Mouse (Mus musculus) inflammation-experienced regulatory T-cells, adult 16 weeks (primary cell): ENCODE results near the gene Bag6. TPM values are rescaled to one million over a fixed set of nuclear protein-coding genes. Genes with fewer than 3 reads are reported as not detected.

ENCODE experiments used
- polyA plus RNA-seq: library from polyadenylated mRNA; unstranded; fragments of 100-300 nt; shearing (Covaris generic); gene quantifications from one replicate; pipeline ENCODE4 v1.2.1, GENCODE M21; 2017

Bag6 gene
- polyA plus RNA-seq, 1 experiment from 2014 or later: 48.9 TPM

Other genes starting within 250 kb of the Bag6 start
- gene C2, start 236.9 kb upstream of the Bag6 start, polyA plus RNA-seq: 3.3 TPM
- 45.6 TPM for gene Ehmt2, start 236.7 kb upstream of the Bag6 start, polyA plus RNA-seq
- gene Slc44a4, start 220.7 kb upstream of the Bag6 start, polyA plus RNA-seq: not detected
- 107 TPM for gene Neu1, start 203.9 kb upstream of the Bag6 start, polyA plus RNA-seq
- 15.1 TPM for gene Hspa1b, start 175.9 kb upstream of the Bag6 start, polyA plus RNA-seq
- not detected for gene Gm20481, start 165.3 kb upstream of the Bag6 start, polyA plus RNA-seq
- 4.3 TPM for gene Hspa1a, start 163.0 kb upstream of the Bag6 start, polyA plus RNA-seq
- gene Hspa1l, start 162.5 kb upstream of the Bag6 start, polyA plus RNA-seq: 0.13 TPM
- 60.3 TPM for gene Lsm2, start 153.3 kb upstream of the Bag6 start, polyA plus RNA-seq
- 276 TPM for gene Vars, start 134.2 kb upstream of the Bag6 start, polyA plus RNA-seq
- gene Vwa7, start 118.6 kb upstream of the Bag6 start, polyA plus RNA-seq: 0.44 TPM
- 4.4 TPM for gene Sapcd1, start 107.2 kb upstream of the Bag6 start, polyA plus RNA-seq
- gene Msh5, start 88.4 kb upstream of the Bag6 start, polyA plus RNA-seq: 1.5 TPM
- 611 TPM for gene Clic1, start 85.2 kb upstream of the Bag6 start, polyA plus RNA-seq
- 2.5 TPM for gene Ddah2, start 76.1 kb upstream of the Bag6 start, polyA plus RNA-seq
- not detected for gene Ly6g6c, start 69.8 kb upstream of the Bag6 start, polyA plus RNA-seq
- not detected for gene Mpig6b, start 69.0 kb upstream of the Bag6 start, polyA plus RNA-seq
- not detected for gene Ly6g6e, start 58.3 kb upstream of the Bag6 start, polyA plus RNA-seq
- gene Ly6g6d, start 57.1 kb upstream of the Bag6 start, polyA plus RNA-seq: not detected
- gene Ly6g6f, start 49.6 kb upstream of the Bag6 start, polyA plus RNA-seq: not detected
- gene Abhd16a, start 45.9 kb upstream of the Bag6 start, polyA plus RNA-seq: 86.4 TPM
- gene Ly6g5c, start 26.9 kb upstream of the Bag6 start, polyA plus RNA-seq: not detected
- gene Ly6g5b, start 19.8 kb upstream of the Bag6 start, polyA plus RNA-seq: 2.4 TPM
- gene Gpank1, start 13.7 kb upstream of the Bag6 start, polyA plus RNA-seq: 62.3 TPM
- gene Csnk2b, start 13.1 kb upstream of the Bag6 start, polyA plus RNA-seq: 279 TPM
- 5.5 TPM for gene D17H6S53E, start 8.8 kb upstream of the Bag6 start, polyA plus RNA-seq
- not detected for gene Apom, start 3.1 kb upstream of the Bag6 start, polyA plus RNA-seq
- 17.8 TPM for gene Prrc2a, start 29.7 kb downstream of the Bag6 start, polyA plus RNA-seq
- gene Aif1, start 40.9 kb downstream of the Bag6 start, polyA plus RNA-seq: 7.4 TPM
- 9.5 TPM for gene Lst1, start 53.3 kb downstream of the Bag6 start, polyA plus RNA-seq
- gene Ltb, start 59.3 kb downstream of the Bag6 start, polyA plus RNA-seq: 1,703 TPM
- gene Tnf, start 66.8 kb downstream of the Bag6 start, polyA plus RNA-seq: 46.9 TPM
- gene Lta, start 70.2 kb downstream of the Bag6 start, polyA plus RNA-seq: 140 TPM
- gene Gm16181, start 85.7 kb downstream of the Bag6 start, polyA plus RNA-seq: 1.6 TPM
- gene Atp6v1g2, start 98.5 kb downstream of the Bag6 start, polyA plus RNA-seq: 8.7 TPM
- 23.1 TPM for gene Nfkbil1, start 100.6 kb downstream of the Bag6 start, polyA plus RNA-seq
- 257 TPM for gene Ddx39b, start 106.6 kb downstream of the Bag6 start, polyA plus RNA-seq
- gene H2-D1, start 127.6 kb downstream of the Bag6 start, polyA plus RNA-seq: 7,111 TPM
- 0.34 TPM for gene H2-Q1, start 185.2 kb downstream of the Bag6 start, polyA plus RNA-seq
- gene H2-Q2, start 207.1 kb downstream of the Bag6 start, polyA plus RNA-seq: 20.6 TPM
- gene H2-Q4, start 244.4 kb downstream of the Bag6 start, polyA plus RNA-seq: 36.3 TPM